Comparison of ENCODE assay signal across 32 mouse cellular contexts in genomic region chr10:58700160-58700559, GRCm38 (mm10). TPM values are rescaled to one million over a fixed set of nuclear protein-coding genes. Genes with fewer than 3 reads are reported as not detected.
A peak's percentile ranks its signal among the peaks of the same experiment; 100 is the strongest.
DNase-seq lines count a peak whose midpoint lies in the region; ATAC-seq lines count a peak whose summit lies in the region.
"Had no signal": no experiment of that assay in that cellular context is flagged by ENCODE, and none has a peak within 500 bp of the region (broad histone marks: within the 10 kb centered on the region; RNA-seq: fewer than 3 reads in every experiment).

No protein-coding gene starts in this region.

- no peaks in the 10 kb centered on the region for H3K27me3 ChIP-seq in forebrain, embryonic 14.5 days (replicated peaks; ENCODE audit: control insufficient read depth, insufficient read depth, low read length)
- H3K27me3 ChIP-seq in forebrain, embryonic 13.5 days, result no peaks in the 10 kb centered on the region
- H3K27me3 ChIP-seq in hindbrain, embryonic 15.5 days, result no peaks in the 10 kb centered on the region
- no peaks in the 10 kb centered on the region for H3K27me3 ChIP-seq in hindbrain, embryonic 12.5 days
- H3K27me3 ChIP-seq in midbrain, embryonic 14.5 days (ENCODE audit: control insufficient read depth, insufficient read depth, low read length), result no peaks in the 10 kb centered on the region
- H3K27me3 ChIP-seq in midbrain, embryonic 10.5 days (ENCODE audit: low read depth, poor library complexity, severe bottlenecking), result no peaks in the 10 kb centered on the region
- H3K27me3 ChIP-seq: embryonic facial prominence, embryonic 12.5 days; heart, embryonic 12.5 days; liver, embryonic 12.5 days; stomach, embryonic 15.5 days had no signal

- WGBS in forebrain, embryonic 14.5 days, result 35% methylated on average over 4 of the region's 4 CpGs
- 38% methylated on average over 4 of the region's 4 CpGs for WGBS in forebrain, embryonic 13.5 days
- WGBS in hindbrain, embryonic 15.5 days, result 23% methylated on average over 4 of the region's 4 CpGs
- WGBS in hindbrain, embryonic 12.5 days, result 38% methylated on average over 4 of the region's 4 CpGs
- 23% methylated on average over 4 of the region's 4 CpGs for WGBS in midbrain, embryonic 14.5 days
- WGBS in midbrain, embryonic 10.5 days, result 48% methylated on average over 4 of the region's 4 CpGs

- H3K36me3 ChIP-seq in forebrain, embryonic 14.5 days (ENCODE audit: control insufficient read depth, insufficient read depth, low read length), result no peaks in the 10 kb centered on the region
- H3K36me3 ChIP-seq in forebrain, embryonic 13.5 days (ENCODE audit: poor library complexity, severe bottlenecking), result no peaks in the 10 kb centered on the region
- no peaks in the 10 kb centered on the region for H3K36me3 ChIP-seq in hindbrain, embryonic 15.5 days
- no peaks in the 10 kb centered on the region for H3K36me3 ChIP-seq in hindbrain, embryonic 12.5 days
- H3K36me3 ChIP-seq in midbrain, embryonic 14.5 days (ENCODE audit: control insufficient read depth, insufficient read depth, low read length), result no peaks in the 10 kb centered on the region
- H3K36me3 ChIP-seq in midbrain, embryonic 10.5 days, result no peaks in the 10 kb centered on the region
- H3K36me3 ChIP-seq: embryonic facial prominence, embryonic 12.5 days; heart, embryonic 12.5 days; liver, embryonic 12.5 days; stomach, embryonic 15.5 days had no signal

- H3K4me1 ChIP-seq in forebrain, embryonic 14.5 days (ENCODE audit: control insufficient read depth, insufficient read depth, low read length), result 0 out of 2 replicates have a peak, but pooled peaks cover 4% of the 10 kb centered on the region
- H3K4me1 ChIP-seq in forebrain, embryonic 13.5 days, result peaks cover 10% of the 10 kb centered on the region
- H3K4me1 ChIP-seq in hindbrain, embryonic 15.5 days (replicated peaks), result peaks cover 10% of the 10 kb centered on the region
- 0 out of 2 replicates have a peak, but pooled peaks cover 8% of the 10 kb centered on the region for H3K4me1 ChIP-seq in hindbrain, embryonic 12.5 days
- H3K4me1 ChIP-seq in midbrain, embryonic 14.5 days (ENCODE audit: control insufficient read depth, insufficient read depth, low read length), result 0 out of 2 replicates have a peak, but pooled peaks cover 8% of the 10 kb centered on the region
- peaks cover 8% of the 10 kb centered on the region for H3K4me1 ChIP-seq in midbrain, embryonic 10.5 days
- H3K4me1 ChIP-seq: embryonic facial prominence, embryonic 12.5 days; heart, embryonic 12.5 days; liver, embryonic 12.5 days; stomach, embryonic 15.5 days had no signal

- no peak overlapping the region for H3K4me3 ChIP-seq in forebrain, embryonic 14.5 days (ENCODE audit: low read depth, low read length)
- no peak overlapping the region for H3K4me3 ChIP-seq in forebrain, embryonic 13.5 days
- H3K4me3 ChIP-seq in hindbrain, embryonic 15.5 days, result no peak overlapping the region
- no peak overlapping the region for H3K4me3 ChIP-seq in hindbrain, embryonic 12.5 days
- no peak overlapping the region for H3K4me3 ChIP-seq in midbrain, embryonic 14.5 days (replicated peaks; ENCODE audit: low read depth, low read length)
- H3K4me3 ChIP-seq in midbrain, embryonic 10.5 days, result no peak overlapping the region
- H3K4me3 ChIP-seq: embryonic facial prominence, embryonic 12.5 days; heart, embryonic 12.5 days; liver, embryonic 12.5 days; stomach, embryonic 15.5 days had no signal

- H3K9ac ChIP-seq in forebrain, embryonic 14.5 days (ENCODE audit: low read length), result no peak overlapping the region
- no peak overlapping the region for H3K9ac ChIP-seq in forebrain, embryonic 13.5 days
- no peak overlapping the region for H3K9ac ChIP-seq in hindbrain, embryonic 15.5 days
- no peak overlapping the region for H3K9ac ChIP-seq in hindbrain, embryonic 12.5 days
- H3K9ac ChIP-seq in midbrain, embryonic 14.5 days (replicated peaks; ENCODE audit: low read length), result no peak overlapping the region
- H3K9ac ChIP-seq: embryonic facial prominence, embryonic 12.5 days; heart, embryonic 12.5 days; liver, embryonic 12.5 days; liver, postnatal 0 days; stomach, embryonic 15.5 days had no signal

- 0 out of 2 replicates have a peak, but pooled peaks have one; percentile 29 for ATAC-seq in forebrain, embryonic 14.5 days
- no peak for ATAC-seq in forebrain, embryonic 13.5 days
- ATAC-seq in hindbrain, embryonic 15.5 days (ENCODE audit: low FRiP score, low read depth), result peak; percentile 65
- ATAC-seq in hindbrain, embryonic 12.5 days (ENCODE audit: low FRiP score), result no peak
- ATAC-seq in midbrain, embryonic 14.5 days (ENCODE audit: low FRiP score, low TSS enrichment), result no peak
- ATAC-seq: liver, embryonic 12.5 days; liver, postnatal 0 days had no signal

- peak; percentile 44 for DNase-seq in forebrain, embryonic 14.5 days (ENCODE audit: low spot score)
- peak; percentile 59 for DNase-seq in midbrain, embryonic 14.5 days
- DNase-seq in midbrain, embryonic 10.5 days (ENCODE audit: low spot score), result no peak
- no peak for DNase-seq in thymus, postnatal 25 days
- DNase-seq: adrenal gland, adult 8-10 months; cerebellum, adult 9-10 months; cerebellum, postnatal 36 days; gastrocnemius, postnatal 25 days; heart, adult 18-20 months; heart, postnatal 4 days; kidney, adult 2 months; layer of hippocampus, postnatal 36 days; left cerebral cortex, postnatal 4 days; liver, postnatal 0 days; lung, postnatal 36 days; right cerebral cortex, postnatal 25 days had no signal

- no peak overlapping the region for H3K27ac ChIP-seq in forebrain, embryonic 14.5 days (ENCODE audit: low read depth, low read length)
- H3K27ac ChIP-seq in forebrain, embryonic 13.5 days, result no peak overlapping the region
- no peak overlapping the region for H3K27ac ChIP-seq in hindbrain, embryonic 15.5 days (replicated peaks)
- H3K27ac ChIP-seq in hindbrain, embryonic 12.5 days, result no peak overlapping the region
- no peak overlapping the region for H3K27ac ChIP-seq in midbrain, embryonic 14.5 days (replicated peaks; ENCODE audit: low read depth, low read length)
- no peak overlapping the region for H3K27ac ChIP-seq in midbrain, embryonic 10.5 days (replicated peaks)
- H3K27ac ChIP-seq: embryonic facial prominence, embryonic 12.5 days; liver, embryonic 12.5 days; stomach, embryonic 15.5 days had no signal

- H3K9me3 ChIP-seq in forebrain, embryonic 14.5 days (replicated peaks; ENCODE audit: control insufficient read depth, low read length), result no peaks in the 10 kb centered on the region
- H3K9me3 ChIP-seq in forebrain, embryonic 13.5 days (replicated peaks), result no peaks in the 10 kb centered on the region
- no peaks in the 10 kb centered on the region for H3K9me3 ChIP-seq in hindbrain, embryonic 15.5 days
- no peaks in the 10 kb centered on the region for H3K9me3 ChIP-seq in hindbrain, embryonic 12.5 days (replicated peaks)
- H3K9me3 ChIP-seq in midbrain, embryonic 14.5 days (ENCODE audit: control insufficient read depth, low read length), result no peaks in the 10 kb centered on the region
- no peaks in the 10 kb centered on the region for H3K9me3 ChIP-seq in midbrain, embryonic 10.5 days (replicated peaks)
- H3K9me3 ChIP-seq: embryonic facial prominence, embryonic 12.5 days; heart, embryonic 12.5 days; liver, embryonic 12.5 days; stomach, embryonic 15.5 days had no signal

- no peak overlapping the region for H3K4me2 ChIP-seq in forebrain, embryonic 14.5 days (ENCODE audit: low read length)
- H3K4me2 ChIP-seq in forebrain, embryonic 13.5 days, result no peak overlapping the region
- H3K4me2 ChIP-seq in hindbrain, embryonic 15.5 days, result no peak overlapping the region
- H3K4me2 ChIP-seq in hindbrain, embryonic 12.5 days (replicated peaks), result no peak overlapping the region
- H3K4me2 ChIP-seq in midbrain, embryonic 14.5 days (ENCODE audit: low read length), result no peak overlapping the region
- H3K4me2 ChIP-seq: embryonic facial prominence, embryonic 12.5 days; heart, embryonic 12.5 days; liver, embryonic 12.5 days; stomach, embryonic 15.5 days had no signal

RNA-seq across cellular contexts. Expression of gene Gm17542, which starts 17.9 kb away (rescaled TPM):
- polyA plus RNA-seq in forebrain, embryonic 14.5 days (2014; fragmentation: Nextera tagmentation; extraction: Ambion mirVana), result not detected in 2 replicates
- not detected in 2 replicates for polyA plus RNA-seq in forebrain, embryonic 13.5 days (2015; fragmentation: Nextera tagmentation; extraction: Ambion mirVana)
- not detected in 2 replicates for polyA plus RNA-seq in hindbrain, embryonic 15.5 days (2015; fragmentation: Nextera tagmentation; extraction: Ambion mirVana)
- not detected in 2 replicates for polyA plus RNA-seq in hindbrain, embryonic 12.5 days (2016; fragmentation: Nextera tagmentation; extraction: Ambion mirVana)
- polyA plus RNA-seq in midbrain, embryonic 14.5 days (2014; fragmentation: Nextera tagmentation; extraction: Ambion mirVana), result not detected in 2 replicates
- not detected in 2 replicates for polyA plus RNA-seq in midbrain, embryonic 10.5 days (2016; fragmentation: Nextera tagmentation; extraction: Ambion mirVana)
- polyA plus RNA-seq: C2C12; embryonic facial prominence, embryonic 12.5 days; frontal cortex, adult 2 months; heart, embryonic 12.5 days; heart, postnatal 0 days; intestine, embryonic 14.5 days; kidney, adult 2 months; kidney, embryonic 16.5 days; large intestine, adult 2 months; limb, embryonic 14.5 days; liver, embryonic 12.5 days; liver, postnatal 0 days; lung, embryonic 16.5 days; stomach, embryonic 15.5 days; urinary bladder, adult 2 months had no signal

RNA-seq across cellular contexts. Expression of gene Edar, which starts 24.7 kb away (rescaled TPM):
- 0.89 and 0.98 TPM in 2 replicates for polyA plus RNA-seq in forebrain, embryonic 14.5 days (2014; fragmentation: Nextera tagmentation; extraction: Ambion mirVana)
- polyA plus RNA-seq in forebrain, embryonic 13.5 days (2015; fragmentation: Nextera tagmentation; extraction: Ambion mirVana), result 0.41 and 0.84 TPM in 2 replicates
- polyA plus RNA-seq in hindbrain, embryonic 15.5 days (2015; fragmentation: Nextera tagmentation; extraction: Ambion mirVana), result 0.05 and 0.13 TPM in 2 replicates
- 0.07 and 0.32 TPM in 2 replicates for polyA plus RNA-seq in hindbrain, embryonic 12.5 days (2016; fragmentation: Nextera tagmentation; extraction: Ambion mirVana)
- polyA plus RNA-seq in midbrain, embryonic 14.5 days (2014; fragmentation: Nextera tagmentation; extraction: Ambion mirVana), result 0.09 and 0.41 TPM in 2 replicates
- polyA plus RNA-seq in midbrain, embryonic 10.5 days (2016; fragmentation: Nextera tagmentation; extraction: Ambion mirVana), result 0.67 and 0.73 TPM in 2 replicates
- polyA plus RNA-seq: C2C12; heart, embryonic 12.5 days; heart, postnatal 0 days had no signal

Comparison
In these comparisons a context has a peak if more than half of its experiments do, and no peak if none do; other contexts are left out.
1. ATAC-seq: peak in forebrain, embryonic 14.5 days (single experiment) and hindbrain, embryonic 15.5 days (single experiment); none in forebrain, embryonic 13.5 days (single experiment), hindbrain, embryonic 12.5 days (single experiment) and midbrain, embryonic 14.5 days (single experiment).
2. DNase-seq: peak in forebrain, embryonic 14.5 days (single experiment) and midbrain, embryonic 14.5 days (single experiment); none in midbrain, embryonic 10.5 days (single experiment) and thymus, postnatal 25 days (single experiment).